Mouse (Mus musculus) liver, embryonic 15.5 days (tissue): ENCODE results near the gene Ccr10. TPM values are rescaled to one million over a fixed set of nuclear protein-coding genes. Genes with fewer than 3 reads are reported as not detected.
"Not testable (repeated sequence)": the region's sequence is repeated elsewhere in the genome, so short reads cannot be mapped to it uniquely, and the experiment has no call there.

Experiments used
- ATAC-seq: fragments of 200-750 bp; cut with Nextera tagmentation; 2 replicates; pipeline ENCODE4 v1.8.0; 2017; ENCODE audit warnings: moderate number of reproducible peaks, mild to moderate bottlenecking, moderate library complexity; ENCODE audit not compliant: insufficient read depth
- H3K27ac ChIP-seq: fragments of 300-500 bp; sonication (generic); replicated peaks from 2 replicates; pipeline ENCODE4 v1.5.1; 2015; ENCODE audit warnings: mild to moderate bottlenecking, inconsistent platforms
- H3K27me3 ChIP-seq: fragments of 300-500 bp; sonication (generic); 2 replicates; pipeline ENCODE4 v1.6.1; 2015; ENCODE audit warnings: mild to moderate bottlenecking, inconsistent platforms
- H3K36me3 ChIP-seq: fragments of 300-500 bp; sonication (generic); replicated peaks from 2 replicates; pipeline ENCODE4 v1.6.1; 2015; ENCODE audit warnings: moderate library complexity, mild to moderate bottlenecking, inconsistent platforms
- H3K4me1 ChIP-seq: fragments of 300-500 bp; sonication (generic); replicated peaks from 2 replicates; pipeline ENCODE4 v1.6.1; 2015; ENCODE audit warnings: inconsistent platforms
- H3K4me2 ChIP-seq: fragments of 300-500 bp; sonication (generic); 2 replicates; pipeline ENCODE4 v1.6.1; 2015; ENCODE audit warnings: moderate library complexity, mild to moderate bottlenecking, inconsistent platforms
- H3K4me3 ChIP-seq: fragments of 300-500 bp; sonication (generic); replicated peaks from 2 replicates; pipeline ENCODE4 v1.5.1; 2015; ENCODE audit warnings: mild to moderate bottlenecking, inconsistent platforms
- H3K9ac ChIP-seq: fragments of 300-500 bp; sonication (generic); 2 replicates; pipeline ENCODE4 v1.6.1; 2015; ENCODE audit warnings: moderate library complexity, mild to moderate bottlenecking, inconsistent platforms
- H3K9me3 ChIP-seq: fragments of 300-500 bp; sonication (generic); replicated peaks from 2 replicates; pipeline ENCODE4 v1.6.1; 2016; ENCODE audit warnings: inconsistent platforms
- WGBS: fragments of 180-500 bp; shearing (Covaris S2); methylation state at CpG from one replicate; pipeline ENCODE4 v1.1.7; 2015; ENCODE audit warnings: mixed read lengths; ENCODE audit not compliant: insufficient replicate concordance; 5-methylcytosine and 5-hydroxymethylcytosine counted together
- polyA plus RNA-seq: library from polyadenylated mRNA; unstranded; fragments of >200 nt; fragmentation: Nextera tagmentation; extraction: Ambion mirVana; gene quantifications from 2 replicates; pipeline ENCODE4 v1.2.1, GENCODE M21; 2015

The Ccr10 gene
- polyA plus RNA-seq, 1 experiment from 2014 or later: 0.05 TPM

- H3K36me3 ChIP-seq: 0 out of 2 replicates have a peak, but pooled peaks cover 4% of the 10 kb centered on the region
- ATAC-seq: no peak
- 59% methylated on average over 5 of the region's 5 CpGs for WGBS
- H3K4me1 ChIP-seq: peaks cover 21% of the 10 kb centered on the region
- no peaks in the 10 kb centered on the region for H3K9me3 ChIP-seq
- no peak overlapping the region for H3K27ac ChIP-seq
- H3K9ac ChIP-seq: no peak overlapping the region
- H3K27me3 ChIP-seq: peaks cover 97% of the 10 kb centered on the region
- no peak overlapping the region for H3K4me2 ChIP-seq
- no peak overlapping the region for H3K4me3 ChIP-seq
These were observed 12.5 kb downstream of the Ccr10 start for GRCm38 (mm10) chr11:101162772-101163171.

GRCm38 (mm10) chr11:101162301-101162700 is 12.9 kb downstream of the Ccr10 start:
- no peak overlapping the region for H3K27ac ChIP-seq
- ATAC-seq: no peak
- no peak overlapping the region for H3K9ac ChIP-seq
- peaks cover 97% of the 10 kb centered on the region for H3K27me3 ChIP-seq
- 0 out of 2 replicates have a peak, but pooled peaks cover 4% of the 10 kb centered on the region for H3K36me3 ChIP-seq
- H3K4me2 ChIP-seq: no peak overlapping the region
- WGBS: 45% methylated on average over 5 of the region's 5 CpGs
- H3K9me3 ChIP-seq: no peaks in the 10 kb centered on the region
- no peak overlapping the region for H3K4me3 ChIP-seq
- peaks cover 21% of the 10 kb centered on the region for H3K4me1 ChIP-seq

- Histone ChIP-seq H3K27me3 (peaks cover 96% of the 10 kb centered on the region), H3K4me1 (peaks cover 21% of the 10 kb centered on the region), H3K9ac (no peak overlapping the region), H3K27ac (no peak overlapping the region), H3K9me3 (no peaks in the 10 kb centered on the region), H3K4me3 (no peak overlapping the region), H3K4me2 (no peak overlapping the region), H3K36me3 (0 out of 2 replicates have a peak, but pooled peaks cover 4% of the 10 kb centered on the region)
- ATAC-seq: no peak
- 70% methylated on average over 15 of the region's 15 CpGs for WGBS
These were observed 13.7 kb downstream of the Ccr10 start for GRCm38 (mm10) chr11:101161551-101161950.

- Histone ChIP-seq H3K4me1 (peaks cover 22% of the 10 kb centered on the region), H3K27me3 (peaks cover 96% of the 10 kb centered on the region)
- H3K36me3 ChIP-seq, H3K9me3 ChIP-seq, H3K4me3 ChIP-seq, ATAC-seq, H3K4me2 ChIP-seq, H3K27ac ChIP-seq, H3K9ac ChIP-seq: not testable (repeated sequence)
- 53% methylated on average over 8 of the region's 8 CpGs for WGBS
These were observed 14.2 kb downstream of the Ccr10 start for GRCm38 (mm10) chr11:101160981-101161505.

GRCm38 (mm10) chr11:101160151-101160550 is 15.1 kb downstream of the Ccr10 start:
- peaks cover 96% of the 10 kb centered on the region for H3K27me3 ChIP-seq

GRCm38 (mm10) chr11:101155728-101156371 is 19.4 kb downstream of the Ccr10 start, which contains the start of gene Tubg2:
Tubg2 (plus strand) TSS chr11:101155907.
- Histone ChIP-seq H3K4me1 (peaks cover 6% of the 10 kb centered on the region; the same call in 1 of the 2 replicates), H3K9me3 (no peaks in the 10 kb centered on the region), H3K36me3 (no peaks in the 10 kb centered on the region), H3K9ac (no peak within 1 kb of the TSS), H3K27me3 (peaks cover 60% of the 10 kb centered on the region), H3K27ac (no peak within 1 kb of the TSS), H3K4me2 (peak within 1 kb of the TSS; percentile 61), H3K4me3 (peak within 1 kb of the TSS; percentile 28)
- no peak for ATAC-seq
- 3% methylated on average over 36 of the region's 36 CpGs for WGBS

More at GRCm38 (mm10) chr11:101160151-101160550, 15.1 kb downstream of the Ccr10 start:
- not testable (repeated sequence) for H3K4me2 ChIP-seq, ATAC-seq, H3K9me3 ChIP-seq, H3K9ac ChIP-seq, H3K4me3 ChIP-seq, H3K36me3 ChIP-seq, H3K27ac ChIP-seq
- WGBS: 56% methylated on average over 10 of the region's 10 CpGs
- peaks cover 24% of the 10 kb centered on the region for H3K4me1 ChIP-seq

- Histone ChIP-seq H3K4me2 (no peak overlapping the region), H3K9me3 (no peaks in the 10 kb centered on the region), H3K36me3 (no peaks in the 10 kb centered on the region), H3K9ac (no peak overlapping the region), H3K27ac (no peak overlapping the region), H3K4me1 (peaks cover 6% of the 10 kb centered on the region; the same call in 1 of the 2 replicates), H3K27me3 (peaks cover 54% of the 10 kb centered on the region), H3K4me3 (no peak overlapping the region)
- 63% methylated on average over 6 of the region's 6 CpGs for WGBS
- no peak for ATAC-seq
These were observed 20.1 kb downstream of the Ccr10 start for GRCm38 (mm10) chr11:101155151-101155550.

- Histone ChIP-seq H3K27me3 (peaks cover 50% of the 10 kb centered on the region), H3K27ac (no peak overlapping the region), H3K36me3 (no peaks in the 10 kb centered on the region), H3K4me3 (no peak overlapping the region), H3K4me1 (peaks cover 6% of the 10 kb centered on the region; the same call in 1 of the 2 replicates), H3K4me2 (no peak overlapping the region), H3K9me3 (no peaks in the 10 kb centered on the region), H3K9ac (no peak overlapping the region)
- ATAC-seq: no peak
These were observed 20.6 kb downstream of the Ccr10 start for GRCm38 (mm10) chr11:101154648-101155047.

GRCm38 (mm10) chr11:101152825-101153224 is 22.4 kb downstream of the Ccr10 start:
- H3K4me2 ChIP-seq: no peak overlapping the region
- 68% methylated on average over 1 of the region's 1 CpGs for WGBS
- H3K4me3 ChIP-seq: no peak overlapping the region
- no peak overlapping the region for H3K9ac ChIP-seq
- no peaks in the 10 kb centered on the region for H3K9me3 ChIP-seq
- ATAC-seq: no peak
- no peak overlapping the region for H3K27ac ChIP-seq
- peaks cover 6% of the 10 kb centered on the region; the same call in 1 of the 2 replicates for H3K4me1 ChIP-seq
- peaks cover 32% of the 10 kb centered on the region for H3K27me3 ChIP-seq
- H3K36me3 ChIP-seq: no peaks in the 10 kb centered on the region

- peaks cover 6% of the 10 kb centered on the region; the same call in 1 of the 2 replicates for H3K4me1 ChIP-seq
- H3K4me2 ChIP-seq: no peak overlapping the region
- H3K36me3 ChIP-seq: no peaks in the 10 kb centered on the region
- no peak overlapping the region for H3K9ac ChIP-seq
- no peak overlapping the region for H3K27ac ChIP-seq
- H3K9me3 ChIP-seq: no peaks in the 10 kb centered on the region
- no peak overlapping the region for H3K4me3 ChIP-seq
- no peak for ATAC-seq
- 43% methylated on average over 2 of the region's 2 CpGs for WGBS
- peaks cover 20% of the 10 kb centered on the region for H3K27me3 ChIP-seq
These were observed 24.2 kb downstream of the Ccr10 start for GRCm38 (mm10) chr11:101151063-101151462.

GRCm38 (mm10) chr11:101149178-101150105 is 25.8 kb downstream of the Ccr10 start:
- Histone ChIP-seq H3K9me3 (no peaks in the 10 kb centered on the region), H3K4me3 (no peak overlapping the region), H3K9ac (no peak overlapping the region), H3K4me1 (no peaks in the 10 kb centered on the region), H3K27me3 (peaks cover 11% of the 10 kb centered on the region; the same call in 1 of the 2 replicates), H3K4me2 (no peak overlapping the region), H3K36me3 (no peaks in the 10 kb centered on the region), H3K27ac (no peak overlapping the region)
- WGBS: 61% methylated on average over 9 of the region's 9 CpGs
- no peak for ATAC-seq
